Mouse (Mus musculus): Measurements from ENCODE around the gene Stradb. TPM values are rescaled to one million over a fixed set of nuclear protein-coding genes. Genes with fewer than 3 reads are reported as not detected.

The Stradb gene
- polyA plus RNA-seq, 1 experiment from 2014 or later = 17.4 TPM

- TF ChIP-seq CTCF (IDR thresholded peaks at IDR 0.05; ENCODE audit: low read depth) (no peak), EP300 (optimal IDR thresholded peaks at IDR 0.05) (no peak)
- 84% methylated on average over 5 of the region's 5 CpGs for WGBS
- H3K4me1 ChIP-seq (replicated peaks; ENCODE audit: control insufficient read depth, insufficient read depth) = no peaks in the 10 kb centered on the region
- no peak overlapping the region for H3K4me2 ChIP-seq (replicated peaks; ENCODE audit: low read depth)
- no peak for ATAC-seq (ENCODE audit: low FRiP score, low TSS enrichment)
- DNase-seq (ENCODE audit: low spot score) = no peak
- H3K9me3 ChIP-seq (ENCODE audit: control insufficient read depth, low read length) = no peaks in the 10 kb centered on the region
- H3K27me3 ChIP-seq (ENCODE audit: control insufficient read depth, insufficient read depth, low read length) = no peaks in the 10 kb centered on the region
- no peak overlapping the region for H3K9ac ChIP-seq (ENCODE audit: low read length)
- H3K4me3 ChIP-seq (ENCODE audit: low read depth, low read length) = no peak overlapping the region
- H3K36me3 ChIP-seq (ENCODE audit: control insufficient read depth, insufficient read depth, low read length) = no peaks in the 10 kb centered on the region
- H3K27ac ChIP-seq (replicated peaks) = no peak overlapping the region
Observed at GRCm38 (mm10) chr1:59037723-59038122, 64.4 kb downstream of the Stradb start.

Other genes starting within 250 kb of the Stradb start
- gene Casp8, start 178.1 kb upstream of the Stradb start, polyA plus RNA-seq (2015; fragmentation: Nextera tagmentation; extraction: Ambion mirVana) = 36.6 and 37.0 TPM in 2 replicates
- 7.3 and 8.7 TPM in 2 replicates for gene Trak2, start 92 bp upstream of the Stradb start, polyA plus RNA-seq (2015; fragmentation: Nextera tagmentation; extraction: Ambion mirVana)
- gene C2cd6, start 121.4 kb downstream of the Stradb start, polyA plus RNA-seq (2015; fragmentation: Nextera tagmentation; extraction: Ambion mirVana) = 0.12 TPM in 1 of 2 replicates, not detected in the other
- gene Tmem237, start 146.9 kb downstream of the Stradb start, polyA plus RNA-seq (2015; fragmentation: Nextera tagmentation; extraction: Ambion mirVana) = 16.4 and 18.3 TPM in 2 replicates
- gene Mpp4, start 189.9 kb downstream of the Stradb start, polyA plus RNA-seq (2015; fragmentation: Nextera tagmentation; extraction: Ambion mirVana) = 0.12 and 0.13 TPM in 2 replicates

All from stomach, postnatal 0 days (tissue).